Mouse (Mus musculus): ENCODE results near the gene Cmtm6. TPM values are rescaled to one million over a fixed set of nuclear protein-coding genes. Genes with fewer than 3 reads are reported as not detected.

Gene Cmtm6
- polyA plus RNA-seq, 1 experiment from 2014 or later: 45.2 TPM

DNA sequence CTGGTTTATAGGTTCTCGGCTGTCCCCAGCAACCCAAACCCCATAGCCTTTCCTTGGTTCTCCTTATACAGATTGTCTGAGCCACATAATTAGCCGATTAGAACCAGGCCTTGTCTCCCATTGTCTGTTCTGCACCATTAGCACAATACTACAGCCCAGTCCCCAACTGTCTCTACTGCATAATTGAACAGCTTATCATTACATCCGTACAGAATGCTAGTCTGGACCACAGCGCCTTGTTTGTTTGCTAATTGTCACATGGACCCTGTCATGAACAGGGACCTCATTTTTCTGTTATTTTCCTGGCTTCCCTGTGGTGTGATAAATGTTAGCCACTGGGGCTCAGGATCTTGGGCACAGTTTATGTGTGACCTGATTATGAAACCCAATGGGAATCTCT, 29.0 kb downstream of the Cmtm6 start:
- no peak overlapping the region for H3K9ac ChIP-seq (ENCODE audit: low read length)
- H3K4me1 ChIP-seq (ENCODE audit: control insufficient read depth in 2 of 2, insufficient read depth in 2 of 2, low read length in 2 of 2): no peaks in the 10 kb centered on the region
- ATAC-seq (ENCODE audit: insufficient number of reproducible peaks, insufficient read depth, low FRiP score, low read depth): no peak
- WGBS: 90% methylated on average over 4 of the region's 4 CpGs
- H3K36me3 ChIP-seq (ENCODE audit: control insufficient read depth, insufficient read depth, low read length): peaks cover 73% of the 10 kb centered on the region
- H3K27ac ChIP-seq (replicated peaks in 1 of 2; ENCODE audit: control insufficient read depth in 1 of 2, insufficient read depth in 1 of 2, low read depth in 2 of 2, low read length in 2 of 2): no peak overlapping the region
- H3K4me2 ChIP-seq (ENCODE audit: low read length): no peak overlapping the region
- no peaks in the 10 kb centered on the region for H3K27me3 ChIP-seq (ENCODE audit: control insufficient read depth, insufficient read depth, low read length)
- no peak overlapping the region for H3K4me3 ChIP-seq (ENCODE audit: control insufficient read depth in 1 of 2, insufficient read depth in 1 of 2, low read depth in 1 of 2, low read length in 2 of 2)
- no peaks in the 10 kb centered on the region for H3K9me3 ChIP-seq (ENCODE audit: control insufficient read depth, low read length)

DNA sequence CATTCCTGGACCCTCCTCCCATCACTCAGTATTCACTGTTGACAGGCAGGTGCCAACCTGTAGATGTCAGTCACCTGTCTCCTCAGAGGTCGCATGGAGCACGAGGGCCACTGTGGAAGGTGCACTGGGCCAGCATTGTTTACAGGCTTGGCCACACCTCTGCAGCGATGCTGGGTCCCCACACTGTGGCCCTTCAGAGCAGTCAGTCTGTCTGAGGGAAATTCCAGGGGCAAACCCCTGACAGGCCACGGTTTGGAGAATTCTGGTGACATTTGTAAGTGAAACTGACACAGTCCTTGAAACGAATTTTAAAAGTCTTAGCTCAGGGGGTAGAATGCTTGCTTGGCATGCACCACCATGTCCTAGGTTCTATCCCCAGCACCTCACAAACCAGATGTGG, 29.4 kb downstream of the Cmtm6 start:
- H3K4me3 ChIP-seq (ENCODE audit: control insufficient read depth in 1 of 2, insufficient read depth in 1 of 2, low read depth in 1 of 2, low read length in 2 of 2): no peak overlapping the region
- peaks cover 68% of the 10 kb centered on the region for H3K36me3 ChIP-seq (ENCODE audit: control insufficient read depth, insufficient read depth, low read length)
- no peaks in the 10 kb centered on the region for H3K4me1 ChIP-seq (ENCODE audit: control insufficient read depth in 2 of 2, insufficient read depth in 2 of 2, low read length in 2 of 2)
- no peaks in the 10 kb centered on the region for H3K9me3 ChIP-seq (ENCODE audit: control insufficient read depth, low read length)
- no peak overlapping the region for H3K9ac ChIP-seq (ENCODE audit: low read length)
- 84% methylated on average over 5 of the region's 5 CpGs for WGBS
- H3K27me3 ChIP-seq (ENCODE audit: control insufficient read depth, insufficient read depth, low read length): no peaks in the 10 kb centered on the region
- ATAC-seq (ENCODE audit: insufficient number of reproducible peaks, insufficient read depth, low FRiP score, low read depth): no peak
- no peak overlapping the region for H3K4me2 ChIP-seq (ENCODE audit: low read length)
- H3K27ac ChIP-seq (replicated peaks in 1 of 2; ENCODE audit: control insufficient read depth in 1 of 2, insufficient read depth in 1 of 2, low read depth in 2 of 2, low read length in 2 of 2): no peak overlapping the region

DNA sequence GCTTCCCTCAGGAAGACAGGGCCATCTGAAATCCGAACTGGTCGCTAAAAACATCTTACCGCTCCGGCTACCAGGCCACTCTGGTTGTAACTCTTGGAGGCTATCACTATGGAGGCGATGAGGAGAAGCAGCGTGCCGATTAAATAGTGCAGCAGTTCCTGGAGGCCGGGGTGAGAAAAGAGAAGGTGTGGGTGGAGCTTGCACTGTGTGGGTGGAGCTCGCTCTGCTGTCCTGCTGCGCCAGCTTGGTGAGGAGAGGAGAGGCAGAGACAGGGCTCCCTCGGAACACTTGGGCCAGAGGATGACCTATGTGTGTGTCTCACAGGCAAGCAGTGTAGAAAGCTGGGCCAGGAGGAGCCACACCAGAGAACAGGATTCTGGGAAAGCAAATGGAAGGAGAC, 30.9 kb downstream of the Cmtm6 start:
- WGBS: 68% methylated on average over 11 of the region's 11 CpGs
- no peak overlapping the region for H3K4me2 ChIP-seq (ENCODE audit: low read length)
- no peak for ATAC-seq (ENCODE audit: insufficient number of reproducible peaks, insufficient read depth, low FRiP score, low read depth)
- no peaks in the 10 kb centered on the region for H3K27me3 ChIP-seq (ENCODE audit: control insufficient read depth, insufficient read depth, low read length)
- no peaks in the 10 kb centered on the region for H3K9me3 ChIP-seq (ENCODE audit: control insufficient read depth, low read length)
- no peak overlapping the region for H3K4me3 ChIP-seq (ENCODE audit: control insufficient read depth in 1 of 2, insufficient read depth in 1 of 2, low read depth in 1 of 2, low read length in 2 of 2)
- H3K4me1 ChIP-seq (ENCODE audit: control insufficient read depth in 2 of 2, insufficient read depth in 2 of 2, low read length in 2 of 2): no peaks in the 10 kb centered on the region; a peak in 1 of 4 replicates
- no peak overlapping the region for H3K9ac ChIP-seq (ENCODE audit: low read length)
- H3K27ac ChIP-seq (replicated peaks in 1 of 2; ENCODE audit: control insufficient read depth in 1 of 2, insufficient read depth in 1 of 2, low read depth in 2 of 2, low read length in 2 of 2): no peak overlapping the region
- H3K36me3 ChIP-seq (ENCODE audit: control insufficient read depth, insufficient read depth, low read length): peaks cover 59% of the 10 kb centered on the region

DNA sequence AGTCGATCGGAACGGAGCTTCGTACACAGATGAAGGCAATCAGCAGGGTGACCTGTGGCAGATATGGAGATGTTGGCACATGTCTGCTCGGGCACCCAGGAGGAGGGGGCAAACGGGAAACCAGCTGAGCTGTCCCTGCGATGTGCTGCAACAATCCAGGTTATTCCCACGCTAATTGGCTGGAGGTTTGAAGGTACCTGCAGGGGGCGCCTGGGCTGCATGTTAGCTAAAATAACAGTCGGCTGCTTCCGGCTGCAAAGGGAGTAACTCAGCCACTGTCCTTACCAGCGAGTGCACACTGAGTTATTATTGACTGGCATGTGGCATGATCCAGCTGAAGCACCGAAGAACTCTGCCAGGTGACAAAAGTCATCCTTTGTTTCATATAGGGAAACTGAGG, 32.4 kb downstream of the Cmtm6 start:
- WGBS: 59% methylated on average over 13 of the region's 13 CpGs
- no peak overlapping the region for H3K4me3 ChIP-seq (ENCODE audit: control insufficient read depth in 1 of 2, insufficient read depth in 1 of 2, low read depth in 1 of 2, low read length in 2 of 2)
- H3K9ac ChIP-seq (ENCODE audit: low read length): no peak overlapping the region
- H3K4me1 ChIP-seq (ENCODE audit: control insufficient read depth in 2 of 2, insufficient read depth in 2 of 2, low read length in 2 of 2): peaks cover 4 to 8% of the 10 kb centered on the region in 2 experiments; a peak in 3 of 4 replicates
- no peaks in the 10 kb centered on the region for H3K27me3 ChIP-seq (ENCODE audit: control insufficient read depth, insufficient read depth, low read length)
- no peak overlapping the region for H3K4me2 ChIP-seq (ENCODE audit: low read length)
- H3K27ac ChIP-seq (replicated peaks in 1 of 2; ENCODE audit: control insufficient read depth in 1 of 2, insufficient read depth in 1 of 2, low read depth in 2 of 2, low read length in 2 of 2): no peak overlapping the region
- peaks cover 49% of the 10 kb centered on the region for H3K36me3 ChIP-seq (ENCODE audit: control insufficient read depth, insufficient read depth, low read length)
- H3K9me3 ChIP-seq (ENCODE audit: control insufficient read depth, low read length): no peaks in the 10 kb centered on the region
- ATAC-seq (ENCODE audit: insufficient number of reproducible peaks, insufficient read depth, low FRiP score, low read depth): no peak

DNA sequence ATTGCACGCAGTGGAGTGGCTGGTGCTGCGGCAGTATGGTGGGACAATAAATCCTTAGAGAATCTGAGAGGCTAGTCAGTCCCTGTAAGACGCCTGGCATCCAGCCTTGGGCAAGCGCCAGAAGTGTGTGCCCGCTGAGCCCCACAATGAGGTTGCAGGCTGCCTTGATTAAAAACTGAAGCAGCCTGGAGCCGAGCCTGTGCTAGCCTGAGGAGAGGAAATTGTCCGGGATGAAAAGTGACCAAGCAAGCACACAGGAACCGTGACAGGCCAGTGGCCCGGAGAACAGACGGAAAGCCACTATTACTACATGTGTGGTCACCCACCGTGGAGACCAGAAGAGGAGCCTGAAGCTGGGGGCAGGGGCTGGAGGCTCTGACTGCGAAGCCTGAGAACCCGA, 36.1 kb downstream of the Cmtm6 start:
- Histone ChIP-seq H3K27me3 (ENCODE audit: control insufficient read depth, insufficient read depth, low read length) (no peaks in the 10 kb centered on the region), H3K4me3 (ENCODE audit: control insufficient read depth in 1 of 2, insufficient read depth in 1 of 2, low read depth in 1 of 2, low read length in 2 of 2) (no peak overlapping the region), H3K9me3 (ENCODE audit: control insufficient read depth, low read length) (no peaks in the 10 kb centered on the region), H3K27ac (replicated peaks in 1 of 2; ENCODE audit: control insufficient read depth in 1 of 2, insufficient read depth in 1 of 2, low read depth in 2 of 2, low read length in 2 of 2) (no peak overlapping the region), H3K36me3 (ENCODE audit: control insufficient read depth, insufficient read depth, low read length) (peaks cover 23% of the 10 kb centered on the region), H3K4me2 (ENCODE audit: low read length) (no peak overlapping the region), H3K9ac (ENCODE audit: low read length) (no peak overlapping the region), H3K4me1 (ENCODE audit: control insufficient read depth in 2 of 2, insufficient read depth in 2 of 2, low read length in 2 of 2) (peaks cover 4 to 8% of the 10 kb centered on the region in 2 experiments; a peak in 3 of 4 replicates)
- WGBS: 82% methylated on average over 13 of the region's 13 CpGs
- no peak for ATAC-seq (ENCODE audit: insufficient number of reproducible peaks, insufficient read depth, low FRiP score, low read depth)

DNA sequence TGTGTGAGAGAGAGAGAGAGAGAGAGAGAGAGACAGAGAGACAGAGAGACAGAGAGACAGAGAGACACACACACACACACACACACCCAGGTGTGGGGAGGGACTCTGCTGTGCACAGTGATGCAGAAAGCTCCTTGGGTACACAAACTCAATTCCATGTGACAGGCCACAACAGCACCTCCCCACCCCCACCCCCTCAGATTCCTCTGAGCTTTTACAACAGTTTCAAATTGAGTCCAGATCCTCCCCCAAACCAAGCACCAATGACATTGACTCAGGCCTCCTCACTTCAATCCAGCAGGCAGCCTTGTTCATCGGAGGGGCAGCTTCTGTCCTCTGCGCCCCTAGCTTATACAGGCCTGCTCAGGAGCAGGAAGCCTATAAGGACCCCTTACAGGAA, 36.6 kb downstream of the Cmtm6 start:
- H3K4me1 ChIP-seq (ENCODE audit: control insufficient read depth in 2 of 2, insufficient read depth in 2 of 2, low read length in 2 of 2): peaks cover 4 to 8% of the 10 kb centered on the region in 2 experiments; a peak in 3 of 4 replicates
- H3K9me3 ChIP-seq (ENCODE audit: control insufficient read depth, low read length): no peaks in the 10 kb centered on the region
- H3K27ac ChIP-seq (replicated peaks in 1 of 2; ENCODE audit: control insufficient read depth in 1 of 2, insufficient read depth in 1 of 2, low read depth in 2 of 2, low read length in 2 of 2): no peak overlapping the region; a peak in 1 of 4 replicates
- H3K4me3 ChIP-seq (ENCODE audit: control insufficient read depth in 1 of 2, insufficient read depth in 1 of 2, low read depth in 1 of 2, low read length in 2 of 2): no peak overlapping the region
- H3K27me3 ChIP-seq (ENCODE audit: control insufficient read depth, insufficient read depth, low read length): no peaks in the 10 kb centered on the region
- peaks cover 23% of the 10 kb centered on the region for H3K36me3 ChIP-seq (ENCODE audit: control insufficient read depth, insufficient read depth, low read length)
- no peak for ATAC-seq (ENCODE audit: insufficient number of reproducible peaks, insufficient read depth, low FRiP score, low read depth)
- H3K9ac ChIP-seq (ENCODE audit: low read length): no peak overlapping the region
- WGBS: 58% methylated on average over 2 of the region's 2 CpGs
- no peak overlapping the region for H3K4me2 ChIP-seq (ENCODE audit: low read length)

DNA sequence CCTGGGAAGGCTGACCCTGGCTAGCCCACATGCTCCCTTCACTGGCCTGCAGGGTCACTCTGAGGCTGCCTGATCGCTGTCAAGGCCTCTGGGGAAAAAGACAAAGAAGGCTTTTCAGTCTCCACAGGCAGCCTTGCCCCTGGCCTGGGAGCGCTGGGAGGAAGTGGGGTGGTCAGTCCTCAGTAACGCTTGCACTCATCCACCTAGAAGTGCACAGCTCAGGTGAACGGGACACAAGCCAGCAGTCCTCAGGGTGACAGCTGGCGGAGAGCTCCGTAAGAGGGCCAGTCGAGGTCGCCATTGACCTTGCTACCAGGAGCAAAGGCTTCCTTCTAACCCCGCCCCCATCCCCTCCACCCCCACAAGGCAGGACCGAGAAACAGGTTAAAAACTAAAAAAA, 37.1 kb downstream of the Cmtm6 start:
- Histone ChIP-seq H3K27ac (replicated peaks in 1 of 2; ENCODE audit: control insufficient read depth in 1 of 2, insufficient read depth in 1 of 2, low read depth in 2 of 2, low read length in 2 of 2) (no peak overlapping the region; a peak in 1 of 4 replicates), H3K27me3 (ENCODE audit: control insufficient read depth, insufficient read depth, low read length) (no peaks in the 10 kb centered on the region), H3K9ac (ENCODE audit: low read length) (no peak overlapping the region), H3K4me1 (ENCODE audit: control insufficient read depth in 2 of 2, insufficient read depth in 2 of 2, low read length in 2 of 2) (peaks cover 4 to 8% of the 10 kb centered on the region in 2 experiments; a peak in 3 of 4 replicates), H3K9me3 (ENCODE audit: control insufficient read depth, low read length) (no peaks in the 10 kb centered on the region), H3K4me2 (ENCODE audit: low read length) (no peak overlapping the region), H3K4me3 (ENCODE audit: control insufficient read depth in 1 of 2, insufficient read depth in 1 of 2, low read depth in 1 of 2, low read length in 2 of 2) (no peak overlapping the region), H3K36me3 (ENCODE audit: control insufficient read depth, insufficient read depth, low read length) (peaks cover 20% of the 10 kb centered on the region)
- WGBS: 47% methylated on average over 10 of the region's 10 CpGs
- no peak for ATAC-seq (ENCODE audit: insufficient number of reproducible peaks, insufficient read depth, low FRiP score, low read depth)

DNA sequence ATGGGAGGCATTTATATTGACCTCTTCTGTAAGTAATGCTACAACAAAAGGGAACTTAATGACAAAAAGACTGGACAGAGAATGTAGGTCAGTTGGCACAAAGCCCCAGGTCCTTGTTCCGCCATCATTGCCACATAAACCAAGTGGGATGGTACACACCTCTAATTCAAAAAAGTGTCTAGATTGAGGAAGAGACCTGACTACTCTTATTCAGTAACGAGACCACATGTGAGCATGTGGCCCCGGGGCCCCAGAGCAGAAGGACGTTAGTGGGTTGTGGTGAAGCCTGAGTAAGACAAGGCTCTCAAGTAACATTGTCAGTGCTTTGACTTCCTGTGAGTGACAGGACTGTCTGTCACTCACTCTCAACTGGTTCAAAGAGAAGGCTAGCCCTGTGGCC, 39.3 kb downstream of the Cmtm6 start:
- Histone ChIP-seq H3K4me3 (ENCODE audit: control insufficient read depth in 1 of 2, insufficient read depth in 1 of 2, low read depth in 1 of 2, low read length in 2 of 2) (no peak overlapping the region), H3K9me3 (ENCODE audit: control insufficient read depth, low read length) (no peaks in the 10 kb centered on the region), H3K4me2 (ENCODE audit: low read length) (no peak overlapping the region), H3K27me3 (ENCODE audit: control insufficient read depth, insufficient read depth, low read length) (no peaks in the 10 kb centered on the region), H3K4me1 (ENCODE audit: control insufficient read depth in 2 of 2, insufficient read depth in 2 of 2, low read length in 2 of 2) (peaks cover 6 to 12% of the 10 kb centered on the region in 2 experiments; a peak in 3 of 4 replicates), H3K36me3 (ENCODE audit: control insufficient read depth, insufficient read depth, low read length) (peaks cover 17% of the 10 kb centered on the region), H3K9ac (ENCODE audit: low read length) (no peak overlapping the region), H3K27ac (replicated peaks in 1 of 2; ENCODE audit: control insufficient read depth in 1 of 2, insufficient read depth in 1 of 2, low read depth in 2 of 2, low read length in 2 of 2) (no peak overlapping the region)
- WGBS: 78% methylated on average over 4 of the region's 4 CpGs
- no peak for ATAC-seq (ENCODE audit: insufficient number of reproducible peaks, insufficient read depth, low FRiP score, low read depth)
